Mouse (Mus musculus) E14TG2a.4 (cell line): ENCODE measurements around the gene Fuca1.

Experiments
- CTCF ChIP-seq: conservative IDR thresholded peaks from 2 replicates; pipeline ENCODE4 v1.5.1; 2014; ENCODE audit warnings: low read length
- NANOG ChIP-seq: IDR thresholded peaks from 2 replicates; pipeline ENCODE4 v1.6.1; 2014; ENCODE audit warnings: borderline replicate concordance, low read length, mixed read lengths
- POU5F1 ChIP-seq: IDR thresholded peaks from 2 replicates; pipeline ENCODE4 v1.6.1; 2014; ENCODE audit warnings: low read length, borderline replicate concordance

DNA sequence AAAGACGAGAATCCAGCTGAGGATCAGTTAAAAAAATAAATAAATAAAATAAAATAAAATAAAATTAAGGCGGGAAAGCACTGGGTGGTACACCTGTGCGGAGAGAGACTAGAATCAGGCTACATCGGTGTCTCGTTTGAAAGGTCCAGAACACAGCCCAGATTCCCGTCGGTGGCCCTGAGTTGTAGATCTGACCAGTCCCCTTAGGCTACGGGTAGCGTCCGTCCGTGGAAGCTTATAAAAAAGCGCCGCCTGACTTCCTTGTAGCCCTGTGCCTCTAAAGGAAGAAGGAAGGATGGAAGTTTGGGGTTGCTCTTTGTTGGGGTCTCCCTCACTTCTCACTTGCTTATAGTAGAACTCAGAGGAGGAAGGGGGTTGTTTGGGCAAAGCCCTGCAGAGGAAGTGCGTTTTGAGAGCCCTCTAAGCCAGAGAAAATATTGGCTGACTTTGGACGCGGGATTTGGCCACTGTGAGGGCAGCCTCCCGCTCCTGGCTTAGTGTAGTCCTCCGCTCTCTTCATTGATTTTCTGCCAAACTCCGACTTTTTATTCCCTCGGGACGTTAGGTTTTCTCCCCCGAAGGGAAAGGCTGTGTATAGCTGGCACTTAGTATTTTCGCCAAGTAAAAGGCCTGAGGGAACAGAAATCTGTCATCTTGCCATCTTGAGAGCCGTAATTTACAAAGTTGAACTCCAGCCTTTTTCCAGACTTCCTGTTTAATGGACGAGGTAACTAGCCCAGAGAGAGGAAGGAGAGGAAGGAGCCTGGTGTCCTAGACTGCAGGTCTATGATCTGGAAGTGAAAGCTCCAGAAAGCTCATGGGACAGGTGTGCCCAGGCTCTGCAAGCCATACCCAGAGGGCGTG, 954 bp downstream of the Fuca1 start:
- no peak for TF ChIP-seq CTCF
- no peak for TF ChIP-seq NANOG
- TF ChIP-seq POU5F1 = no peak
